Mouse (Mus musculus) adrenal gland, postnatal 0 days (tissue): ENCODE data around the gene Tnip3. TPM values are rescaled to one million over a fixed set of nuclear protein-coding genes. Genes with fewer than 3 reads are reported as not detected.

ENCODE experiments used
- polyA plus RNA-seq: library from polyadenylated mRNA; unstranded; fragments of >200 nt; fragmentation: Nextera tagmentation; extraction: Ambion mirVana; gene quantifications from 2 replicates; pipeline ENCODE4 v1.2.1, GENCODE M21; 2015

Gene Tnip3
- 0.50 TPM in 1 of 2 replicates, not detected in the other for polyA plus RNA-seq

GRCm38 (mm10) chr6:65525192-65525591, at the start of gene Tnip3:
TSS of gene Tnip3 (plus strand) at chr6:65525313.

GRCm38 (mm10) chr6:65671451-65671850, 146.3 kb downstream of the Tnip3 start, which contains the start of gene Ndnf:
TSS of gene Ndnf (plus strand) at chr6:65671590.

Other genes with a start within 250 kb of the Tnip3 start
- gene C130060K24Rik, start 144.2 kb upstream of the Tnip3 start, polyA plus RNA-seq = 0.07 and 0.19 TPM in 2 replicates
- gene Ndnf, start 146.3 kb downstream of the Tnip3 start, polyA plus RNA-seq = 2.3 TPM in 2 replicates